Mouse (Mus musculus) neural tube, embryonic 11.5 days (tissue): ENCODE data around the gene Bex3. TPM values are rescaled to one million over a fixed set of nuclear protein-coding genes. Genes with fewer than 3 reads are reported as not detected.

Source experiments
- ATAC-seq: fragments of 200-750 bp; cut with Nextera tagmentation; 2 replicates; pipeline ENCODE4 v1.8.0; 2017; ENCODE audit warnings: moderate number of reproducible peaks, mild to moderate bottlenecking, moderate TSS enrichment, moderate library complexity; ENCODE audit not compliant: insufficient read depth, low FRiP score, low TSS enrichment
- DNase-seq: peaks from one replicate; pipeline ENCODE4 v3.0.0-alpha.2; 2015; ENCODE audit warnings: low spot score
- H3K27ac ChIP-seq: fragments of 300-500 bp; sonication (generic); 2 replicates; pipeline ENCODE4 v1.5.1; 2014; ENCODE audit warnings: low read depth, mild to moderate bottlenecking, low read length
- H3K27me3 ChIP-seq: fragments of 300-500 bp; sonication (generic); 2 replicates; pipeline ENCODE4 v1.6.1; 2014; ENCODE audit warnings: mild to moderate bottlenecking, low read length, mixed read lengths; ENCODE audit not compliant: control insufficient read depth, insufficient read depth
- H3K36me3 ChIP-seq: fragments of 300-500 bp; sonication (generic); 2 replicates; pipeline ENCODE4 v1.6.1; 2014; ENCODE audit warnings: mild to moderate bottlenecking, low read length, moderate library complexity, mixed read lengths; ENCODE audit not compliant: control insufficient read depth, insufficient read depth
- H3K4me1 ChIP-seq: fragments of 300-500 bp; sonication (generic); 2 replicates; pipeline ENCODE4 v1.6.1; 2014; ENCODE audit warnings: low read length, mixed read lengths; ENCODE audit not compliant: control insufficient read depth, insufficient read depth
- H3K4me2 ChIP-seq: fragments of 300-500 bp; sonication (generic); 2 replicates; pipeline ENCODE4 v1.6.1; 2014; ENCODE audit warnings: low read depth, mild to moderate bottlenecking, moderate library complexity
- H3K4me3 ChIP-seq: fragments of 300-500 bp; sonication (generic); 2 replicates; pipeline ENCODE4 v1.5.1; 2014; ENCODE audit warnings: low read depth, low read length
- H3K9ac ChIP-seq: fragments of 300-500 bp; sonication (generic); 2 replicates; pipeline ENCODE4 v1.6.1; 2014; ENCODE audit warnings: mild to moderate bottlenecking, low read length
- H3K9me3 ChIP-seq: fragments of 300-500 bp; sonication (generic); 2 replicates; pipeline ENCODE4 v1.6.1; 2016; ENCODE audit warnings: low read length; ENCODE audit not compliant: control insufficient read depth
- WGBS: fragments of 180-500 bp; shearing (Covaris S2); extraction: QIAGEN DNeasy Blood & Tissue Kit; methylation state at CpG from one replicate; pipeline ENCODE4 v1.1.7; 2014; 5-methylcytosine and 5-hydroxymethylcytosine counted together
- polyA plus RNA-seq: library from polyadenylated mRNA; unstranded; fragments of >200 nt; fragmentation: Nextera tagmentation; extraction: Ambion mirVana; gene quantifications from 2 replicates; pipeline ENCODE4 v1.2.1, GENCODE M21; 2014

Gene Bex3
- polyA plus RNA-seq, 1 experiment from 2014 or later, result 670 TPM

GRCm38 (mm10) chrX:136279410-136279809 lies 9.4 kb downstream of the Bex3 start:
- H3K27me3 ChIP-seq, result no peaks in the 10 kb centered on the region
- no peak for DNase-seq

GRCm38 (mm10) chrX:136290817-136291281 lies 20.8 kb downstream of the Bex3 start:
- no peak overlapping the region; the same call in 1 of the 2 replicates for H3K4me3 ChIP-seq
- no peaks in the 10 kb centered on the region for H3K9me3 ChIP-seq
- WGBS, result 28% methylated on average over 8 of the region's 8 CpGs

More at GRCm38 (mm10) chrX:136279410-136279809, 9.4 kb downstream of the Bex3 start:
- no peak for ATAC-seq
- H3K9ac ChIP-seq, result no peak overlapping the region
- 88% methylated on average over 5 of the region's 5 CpGs for WGBS
- no peaks in the 10 kb centered on the region for H3K4me1 ChIP-seq
- H3K4me3 ChIP-seq, result no peak overlapping the region
- H3K4me2 ChIP-seq, result no peak overlapping the region
- no peaks in the 10 kb centered on the region for H3K9me3 ChIP-seq
- H3K36me3 ChIP-seq, result no peaks in the 10 kb centered on the region
- no peak overlapping the region for H3K27ac ChIP-seq

GRCm38 (mm10) chrX:136304295-136304694 lies 34.2 kb downstream of the Bex3 start:
- no peak for DNase-seq

More at GRCm38 (mm10) chrX:136290817-136291281, 20.8 kb downstream of the Bex3 start:
- Histone ChIP-seq H3K4me1 (no peaks in the 10 kb centered on the region), H3K9ac (no peak overlapping the region), H3K36me3 (no peaks in the 10 kb centered on the region), H3K27me3 (no peaks in the 10 kb centered on the region), H3K4me2 (no peak overlapping the region; the same call in 1 of the 2 replicates), H3K27ac (no peak overlapping the region)
- ATAC-seq, result peak; percentile 96
- DNase-seq, result peak; percentile 48

GRCm38 (mm10) chrX:136306196-136306595 lies 36.1 kb downstream of the Bex3 start:
- Histone ChIP-seq H3K27me3 (no peaks in the 10 kb centered on the region), H3K9me3 (no peaks in the 10 kb centered on the region), H3K4me3 (no peak overlapping the region), H3K36me3 (no peaks in the 10 kb centered on the region), H3K9ac (no peak overlapping the region), H3K27ac (no peak overlapping the region), H3K4me2 (no peak overlapping the region), H3K4me1 (no peaks in the 10 kb centered on the region)
- no peak for DNase-seq
- ATAC-seq, result no peak
- 42% methylated on average over 1 of the region's 1 CpGs for whole genome bisulfite sequencing

More at GRCm38 (mm10) chrX:136304295-136304694, 34.2 kb downstream of the Bex3 start:
- Histone ChIP-seq H3K4me1 (no peaks in the 10 kb centered on the region), H3K27me3 (no peaks in the 10 kb centered on the region), H3K27ac (no peak overlapping the region), H3K4me2 (no peak overlapping the region), H3K9me3 (no peaks in the 10 kb centered on the region), H3K9ac (no peak overlapping the region), H3K36me3 (no peaks in the 10 kb centered on the region), H3K4me3 (no peak overlapping the region)
- ATAC-seq, result no peak

GRCm38 (mm10) chrX:136313303-136313702 lies 43.2 kb downstream of the Bex3 start:
- no peaks in the 10 kb centered on the region for H3K9me3 ChIP-seq
- no peak overlapping the region for H3K27ac ChIP-seq
- H3K4me2 ChIP-seq, result no peak overlapping the region
- 48% methylated on average over 4 of the region's 4 CpGs for WGBS
- H3K9ac ChIP-seq, result no peak overlapping the region
- H3K36me3 ChIP-seq, result no peaks in the 10 kb centered on the region
- no peaks in the 10 kb centered on the region for H3K4me1 ChIP-seq
- no peaks in the 10 kb centered on the region for H3K27me3 ChIP-seq
- DNase-seq, result no peak
- no peak overlapping the region for H3K4me3 ChIP-seq
- ATAC-seq, result no peak

- Histone ChIP-seq H3K4me2 (no peak overlapping the region), H3K27ac (no peak overlapping the region), H3K4me1 (no peaks in the 10 kb centered on the region), H3K36me3 (no peaks in the 10 kb centered on the region), H3K4me3 (no peak overlapping the region), H3K9me3 (no peaks in the 10 kb centered on the region), H3K9ac (no peak overlapping the region), H3K27me3 (no peaks in the 10 kb centered on the region)
- WGBS, result 35% methylated on average over 8 of the region's 8 CpGs
- ATAC-seq (no peak), DNase-seq (peak; percentile 28)
Observed at GRCm38 (mm10) chrX:136313792-136314564, 43.9 kb downstream of the Bex3 start.

- ATAC-seq, result no peak
- Histone ChIP-seq H3K9ac (no peak overlapping the region), H3K4me1 (no peaks in the 10 kb centered on the region), H3K27me3 (no peaks in the 10 kb centered on the region), H3K4me2 (no peak overlapping the region), H3K27ac (no peak overlapping the region), H3K4me3 (no peak overlapping the region), H3K36me3 (no peaks in the 10 kb centered on the region), H3K9me3 (no peaks in the 10 kb centered on the region)
- 75% methylated on average over 4 of the region's 4 CpGs for WGBS
- DNase-seq, result no peak
Observed at GRCm38 (mm10) chrX:136319953-136320352, 49.9 kb downstream of the Bex3 start.
